Mouse (Mus musculus) MEL (cell line): ENCODE results near the gene Vmn2r57. TPM values are rescaled to one million over a fixed set of nuclear protein-coding genes. Genes with fewer than 3 reads are reported as not detected.
"Not testable (repeated sequence)": the region's sequence is repeated elsewhere in the genome, so short reads cannot be mapped to it uniquely, and the experiment has no call there.

Source experiments
- DNase-seq: peaks from one replicate; pipeline ENCODE4 v3.0.0; 2011; ENCODE audit warnings: low read depth, low spot score
- H3K27ac ChIP-seq: 2 replicates; pipeline ENCODE4 v1.5.1; 2012; ENCODE audit warnings: low read depth, mild to moderate bottlenecking, control low read depth, low read length, moderate library complexity; ENCODE audit not compliant: control insufficient read depth
- H3K27me3 ChIP-seq, 2 experiments: fragments of 150-350 bp in 1 of 2; sonication (generic) in 1 of 2; 2 replicates each; pipeline ENCODE4 v1.6.1; 2012; ENCODE audit warnings: low read length in 2 of 2, mild to moderate bottlenecking in 2 of 2, improper control_type of control experiment in 1 of 2, moderate library complexity in 1 of 2; ENCODE audit not compliant: insufficient read depth in 2 of 2, control insufficient read depth in 1 of 2
- H3K36me3 ChIP-seq, 2 experiments: 2 replicates each; pipeline ENCODE4 v1.6.1; 2012 to 2014; ENCODE audit warnings: low read length in 2 of 2, improper control_type of control experiment in 1 of 2, inconsistent platforms in 1 of 2, mild to moderate bottlenecking in 1 of 2; ENCODE audit not compliant: insufficient read depth in 2 of 2, control insufficient read depth in 1 of 2
- H3K4me1 ChIP-seq, 2 experiments: fragments of 150-350 bp in 1 of 2; sonication (generic) in 1 of 2; 2 replicates each; pipeline ENCODE4 v1.6.1; 2012; ENCODE audit warnings: low read length in 2 of 2, improper control_type of control experiment in 1 of 2, mild to moderate bottlenecking in 1 of 2; ENCODE audit not compliant: insufficient read depth in 2 of 2, control insufficient read depth in 1 of 2
- H3K4me3 ChIP-seq, 2 experiments: fragments of 150-350 bp in 1 of 2; sonication (generic) in 1 of 2; 2 replicates each; pipeline ENCODE4 v1.5.1; 2012; ENCODE audit warnings: low read depth in 2 of 2, low read length in 2 of 2, mild to moderate bottlenecking in 2 of 2, moderate library complexity in 2 of 2, control low read depth in 1 of 2, improper control_type of control experiment in 1 of 2; ENCODE audit not compliant: control insufficient read depth in 1 of 2, insufficient read depth in 1 of 2
- H3K79me2 ChIP-seq: 2 replicates; pipeline ENCODE4 v1.6.1; 2012; ENCODE audit warnings: mild to moderate bottlenecking, low read length, moderate library complexity; ENCODE audit not compliant: control insufficient read depth, poor library complexity, insufficient read depth
- H3K9ac ChIP-seq: 2 replicates; pipeline ENCODE4 v1.6.1; 2012; ENCODE audit warnings: low read depth, mild to moderate bottlenecking, control low read depth, low read length, moderate library complexity; ENCODE audit not compliant: control insufficient read depth, poor library complexity, severe bottlenecking
- H3K9me3 ChIP-seq: fragments of 150-350 bp; sonication (generic); replicated peaks from 2 replicates; pipeline ENCODE4 v1.6.1; 2012; ENCODE audit warnings: mild to moderate bottlenecking, low read length, improper control_type of control experiment, moderate library complexity; ENCODE audit not compliant: insufficient read depth
- E2F4 ChIP-seq: IDR thresholded peaks from 2 replicates; pipeline ENCODE4 v1.6.1; 2011; ENCODE audit warnings: low read depth, low read length, improper control_type of control experiment, borderline replicate concordance
- ELF1 ChIP-seq: IDR thresholded peaks from 2 replicates; pipeline ENCODE4 v1.6.1; 2014; ENCODE audit warnings: low read depth, mild to moderate bottlenecking, inconsistent platforms, low read length, improper control_type of control experiment, moderate library complexity
- EP300 ChIP-seq, 2 experiments: IDR thresholded peaks; 2 replicates each; pipeline ENCODE4 v1.6.1; 2011; ENCODE audit warnings: improper control_type of control experiment in 2 of 2, low read length in 2 of 2, low read depth in 1 of 2, mild to moderate bottlenecking in 1 of 2
- ETS1 ChIP-seq: IDR thresholded peaks from 2 replicates; pipeline ENCODE4 v1.6.1; 2012; ENCODE audit warnings: low read depth, mild to moderate bottlenecking, inconsistent platforms, low read length, improper control_type of control experiment, moderate library complexity
- HCFC1 ChIP-seq: IDR thresholded peaks from 2 replicates; pipeline ENCODE4 v1.6.1; 2012; ENCODE audit warnings: low read depth, mild to moderate bottlenecking, inconsistent platforms, low read length, improper control_type of control experiment, moderate library complexity
- JUND ChIP-seq: IDR thresholded peaks from 2 replicates; pipeline ENCODE4 v1.6.1; 2011; ENCODE audit warnings: low read depth, mild to moderate bottlenecking, improper control_type of control experiment, low read length
- KAT2A ChIP-seq: conservative IDR thresholded peaks from 2 replicates; pipeline ENCODE4 v1.6.1; 2012; ENCODE audit warnings: low read depth, low read length, improper control_type of control experiment, inconsistent platforms
- MEF2A ChIP-seq: IDR thresholded peaks from 2 replicates; pipeline ENCODE4 v1.6.1; 2014; ENCODE audit warnings: low read depth, mild to moderate bottlenecking, inconsistent platforms, low read length, improper control_type of control experiment; ENCODE audit not compliant: poor library complexity, insufficient replicate concordance, severe bottlenecking; ENCODE audit errors: extremely low read depth
- MYC ChIP-seq: IDR thresholded peaks from 2 replicates; pipeline ENCODE4 v1.6.1; 2011; ENCODE audit warnings: low read depth, mild to moderate bottlenecking, low read length, improper control_type of control experiment, moderate library complexity
- NELFE ChIP-seq: IDR thresholded peaks from 2 replicates; pipeline ENCODE4 v1.6.1; 2011; ENCODE audit warnings: low read depth, low read length, improper control_type of control experiment
- NRF1 ChIP-seq: IDR thresholded peaks from 2 replicates; pipeline ENCODE4 v1.6.1; 2014; ENCODE audit warnings: low read depth, mild to moderate bottlenecking, inconsistent platforms, low read length, improper control_type of control experiment, moderate library complexity; ENCODE audit not compliant: poor library complexity, insufficient read depth, severe bottlenecking
- POLR2A ChIP-seq, 2 experiments: IDR thresholded peaks; 2 replicates each; pipeline ENCODE4 v1.6.1; 2011 to 2012; ENCODE audit warnings: low read length in 2 of 2, mild to moderate bottlenecking in 2 of 2, control low read depth in 1 of 2, improper control_type of control experiment in 1 of 2, low read depth in 1 of 2, moderate library complexity in 1 of 2; ENCODE audit not compliant: control insufficient read depth in 1 of 2, insufficient read depth in 1 of 2, poor library complexity in 1 of 2
- POLR2AphosphoS2 ChIP-seq: IDR thresholded peaks from 2 replicates; pipeline ENCODE4 v1.6.1; 2011; ENCODE audit warnings: low read length, improper control_type of control experiment
- RAD21 ChIP-seq: IDR thresholded peaks from 2 replicates; pipeline ENCODE4 v1.6.1; 2011; ENCODE audit warnings: mild to moderate bottlenecking, low read depth, low read length, improper control_type of control experiment
- SIN3A ChIP-seq: IDR thresholded peaks from 2 replicates; pipeline ENCODE4 v1.6.1; 2012; ENCODE audit warnings: low read length, improper control_type of control experiment, inconsistent platforms
- TAL1 ChIP-seq: IDR thresholded peaks from 2 replicates; pipeline ENCODE4 v1.6.1; 2012; ENCODE audit warnings: mild to moderate bottlenecking, inconsistent platforms, low read length, moderate library complexity, mixed read lengths
- TBP ChIP-seq: IDR thresholded peaks from 2 replicates; pipeline ENCODE4 v1.8.0; 2011; ENCODE audit warnings: low read depth, low read length, improper control_type of control experiment
- UBTF ChIP-seq: IDR thresholded peaks from 2 replicates; pipeline ENCODE4 v1.6.1; 2012; ENCODE audit warnings: low read depth, mild to moderate bottlenecking, inconsistent platforms, low read length, improper control_type of control experiment, moderate library complexity, borderline replicate concordance; ENCODE audit not compliant: insufficient read depth
- USF1 ChIP-seq: IDR thresholded peaks from 2 replicates; pipeline ENCODE4 v1.6.1; 2014; ENCODE audit warnings: low read depth, mild to moderate bottlenecking, inconsistent platforms, low read length, improper control_type of control experiment, moderate library complexity
- USF2 ChIP-seq, 2 experiments: IDR thresholded peaks; 2 replicates each; pipeline ENCODE4 v1.6.1; 2011 to 2012; ENCODE audit warnings: improper control_type of control experiment in 2 of 2, low read length in 2 of 2, borderline replicate concordance in 1 of 2, inconsistent platforms in 1 of 2, low read depth in 1 of 2, mild to moderate bottlenecking in 1 of 2; ENCODE audit not compliant: insufficient read depth in 1 of 2
- ZKSCAN1 ChIP-seq: IDR thresholded peaks from 2 replicates; pipeline ENCODE4 v1.6.1; 2012; ENCODE audit warnings: low read depth, mild to moderate bottlenecking, inconsistent platforms, low read length, improper control_type of control experiment, moderate library complexity
- polyA plus RNA-seq, 2 experiments: library from polyadenylated mRNA; stranded (reverse) in 1 of 2; unstranded in 1 of 2; fragments of >175 nt in 1 of 2; fragments of >200 nt in 1 of 2; gene quantifications; 2 replicates each; pipeline versions ENCODE4 v1.2.1 to v1.2.4; 2012; ENCODE audit warnings: low replicate concordance in 2 of 2, low read depth in 1 of 2; ENCODE audit not compliant: insufficient read length in 2 of 2, insufficient read depth in 1 of 2, missing spikeins in 1 of 2
- total RNA-seq: library from RNA; depleted of rRNA; stranded (reverse); fragments of 300-350 nt; gene quantifications from 2 replicates; pipeline ENCODE4 v1.2.3, GENCODE M21; 2012; rRNA removed

Gene Vmn2r57
- total RNA-seq (under 0.01 and 0.03 TPM in 2 replicates), polyA plus RNA-seq (not detected)

DNA sequence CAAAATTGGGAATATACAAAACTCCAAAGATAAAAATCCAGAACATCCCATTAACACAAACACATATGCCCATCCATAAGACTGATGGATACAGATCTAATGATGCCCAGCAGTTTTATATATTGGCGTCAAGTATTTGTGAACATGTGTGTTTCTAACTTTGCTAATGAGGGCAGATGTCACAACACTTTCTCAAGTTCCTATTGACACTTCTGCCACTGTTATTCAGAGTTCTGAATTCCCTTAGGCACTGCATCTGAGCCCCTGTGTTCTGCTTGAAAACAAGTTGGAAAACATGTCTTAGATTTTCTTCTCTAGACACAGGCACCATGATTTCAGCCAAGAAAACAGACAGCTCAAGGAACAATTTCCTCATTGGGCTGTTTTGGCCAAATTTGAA, at the start of gene Vmn2r57:
TSS of gene Vmn2r57 (minus strand) at position 101 of the 400 bp plus-strand sequence.
- H3K27me3 ChIP-seq, H3K79me2 ChIP-seq, H3K9me3 ChIP-seq, H3K4me3 ChIP-seq, H3K9ac ChIP-seq, DNase-seq, H3K36me3 ChIP-seq, H3K4me1 ChIP-seq, H3K27ac ChIP-seq: not testable (repeated sequence)

DNA sequence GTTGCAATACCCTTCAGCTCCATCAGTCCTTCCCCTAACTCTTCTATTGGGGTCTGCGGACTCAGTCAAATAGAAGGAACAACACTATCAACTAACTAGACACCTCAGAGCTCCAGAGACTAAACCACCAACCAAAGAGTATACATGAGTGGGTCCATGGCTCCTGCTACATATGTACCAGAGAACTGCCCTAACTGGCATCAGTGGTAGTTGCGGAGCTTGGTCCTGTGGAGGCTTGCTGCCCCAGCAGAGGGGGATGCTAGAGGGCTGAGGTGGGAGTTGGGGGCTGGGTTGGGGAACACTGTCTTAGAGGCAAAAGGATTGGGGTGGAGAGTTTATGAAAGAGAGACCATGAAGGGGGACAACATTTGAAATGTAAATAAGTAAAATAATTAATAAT, 49.4 kb upstream of the Vmn2r57 start:
- no peaks in the 10 kb centered on the region for H3K4me1 ChIP-seq
- 0 out of 4 replicates have a peak, but pooled peaks cover 0 to 2% of the 10 kb centered on the region in 2 experiments for H3K36me3 ChIP-seq
- H3K4me3 ChIP-seq, result no peak overlapping the region
- no peaks in the 10 kb centered on the region for H3K9me3 ChIP-seq
- DNase-seq, result no peak
- H3K27ac ChIP-seq, result no peak overlapping the region
- H3K9ac ChIP-seq, result no peak overlapping the region
- no peak for TF ChIP-seq USF2 (IDR thresholded peaks at IDR 0.05; ENCODE audit: borderline replicate concordance in 1 of 2, insufficient read depth in 1 of 2, low read depth in 1 of 2, low read length in 2 of 2)
- TF ChIP-seq EP300 (IDR thresholded peaks at IDR 0.05; ENCODE audit: low read depth in 1 of 2, low read length in 2 of 2), result no peak
- TF ChIP-seq POLR2AphosphoS2, result no peak
- TF ChIP-seq TAL1, result no peak
- TF ChIP-seq MEF2A, result no peak
- no peak for TF ChIP-seq HCFC1
- no peak for TF ChIP-seq E2F4
- TF ChIP-seq NELFE, result no peak
- H3K27me3 ChIP-seq, result no peaks in the 10 kb centered on the region
- H3K79me2 ChIP-seq, result peaks cover 1% of the 10 kb centered on the region

DNA sequence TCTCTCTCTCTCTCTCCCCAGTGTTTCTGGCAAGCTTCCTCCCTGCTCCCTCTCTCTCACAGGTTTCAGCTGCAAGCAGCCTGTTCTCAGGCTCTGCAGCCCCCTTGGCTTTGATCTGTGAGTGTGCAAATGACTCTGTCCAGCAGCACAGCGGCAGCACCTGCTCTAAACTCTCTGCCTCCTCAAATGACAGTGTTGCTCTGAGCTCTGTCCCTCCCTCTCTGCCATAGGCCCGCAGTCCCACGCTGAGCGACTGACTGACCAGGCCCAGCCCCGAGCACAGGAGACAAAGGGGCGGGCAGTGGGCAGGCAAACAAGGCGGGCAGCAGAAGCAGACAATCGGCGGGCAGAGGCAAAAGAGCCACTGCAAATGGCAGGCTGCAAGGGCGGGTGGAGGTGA, 3.4 kb upstream of the Vmn2r57 start:
- no peaks in the 10 kb centered on the region for H3K79me2 ChIP-seq
- no peak for DNase-seq
- no peaks in the 10 kb centered on the region for H3K9me3 ChIP-seq
- H3K27ac ChIP-seq, result no peak overlapping the region
- H3K4me3 ChIP-seq, result no peak overlapping the region
- TF ChIP-seq NRF1 (no peak), NELFE (no peak), E2F4 (no peak), ETS1 (no peak), JUND (no peak), USF1 (no peak), SIN3A (no peak), KAT2A (no peak), UBTF (no peak), ZKSCAN1 (no peak), TAL1 (no peak), MYC (no peak), TBP (no peak), ELF1 (no peak), RAD21 (no peak), POLR2A (IDR thresholded peaks at IDR 0.05; ENCODE audit: control insufficient read depth in 1 of 2, insufficient read depth in 1 of 2, low read depth in 1 of 2, low read length in 2 of 2, poor library complexity in 1 of 2) (no peak)
- TF ChIP-seq, all 39 proteins: peak for 0
- Histone ChIP-seq H3K27me3 (no peaks in the 10 kb centered on the region), H3K36me3 (no peaks in the 10 kb centered on the region), H3K9ac (no peak overlapping the region), H3K4me1 (no peaks in the 10 kb centered on the region)
